Mouse (Mus musculus) limb, embryonic 10.5 days (tissue): ENCODE data around the gene Cep68. TPM values are rescaled to one million over a fixed set of nuclear protein-coding genes. Genes with fewer than 3 reads are reported as not detected.
A peak's percentile ranks its signal among the peaks of the same experiment; 100 is the strongest.

Experiments used
- DNase-seq: peaks from one replicate; pipeline ENCODE4 v3.0.0-alpha.2; 2017; ENCODE audit warnings: low spot score
- H3K27ac ChIP-seq: fragments of 300-500 bp; sonication (generic); 2 replicates; pipeline ENCODE4 v1.5.1; 2016; ENCODE audit warnings: mild to moderate bottlenecking
- H3K27me3 ChIP-seq: fragments of 300-500 bp; sonication (generic); 2 replicates; pipeline ENCODE4 v1.6.1; 2016; ENCODE audit warnings: low read depth, mild to moderate bottlenecking; ENCODE audit not compliant: poor library complexity, severe bottlenecking
- H3K36me3 ChIP-seq: fragments of 300-500 bp; sonication (generic); 2 replicates; pipeline ENCODE4 v1.6.1; 2016; ENCODE audit warnings: mild to moderate bottlenecking, moderate library complexity
- H3K4me1 ChIP-seq: fragments of 300-500 bp; sonication (generic); 2 replicates; pipeline ENCODE4 v1.6.1; 2016
- H3K4me3 ChIP-seq: fragments of 300-500 bp; sonication (generic); 2 replicates; pipeline ENCODE4 v1.5.1; 2016; ENCODE audit warnings: mild to moderate bottlenecking, moderate library complexity
- H3K9me3 ChIP-seq: fragments of 300-500 bp; sonication (generic); replicated peaks from 2 replicates; pipeline ENCODE4 v1.6.1; 2016; ENCODE audit warnings: mild to moderate bottlenecking
- WGBS: fragments of 180-500 bp; shearing (Covaris S2); methylation state at CpG from one replicate; pipeline ENCODE4 v1.1.7; 2016; 5-methylcytosine and 5-hydroxymethylcytosine counted together
- polyA plus RNA-seq: library from polyadenylated mRNA; unstranded; fragments of >200 nt; fragmentation: Nextera tagmentation; extraction: Ambion mirVana; gene quantifications from 2 replicates; pipeline ENCODE4 v1.2.1, GENCODE M21; 2016

Gene Cep68
- 43.7 and 50.8 TPM in 2 replicates for polyA plus RNA-seq

- WGBS: under 1% methylated on average over 58 of the region's 59 CpGs
Measured at GRCm38 (mm10) chr11:20249296-20250110, at the start of gene Cep68. TSS of gene Cep68 (minus strand) at chr11:20249429.

DNA sequence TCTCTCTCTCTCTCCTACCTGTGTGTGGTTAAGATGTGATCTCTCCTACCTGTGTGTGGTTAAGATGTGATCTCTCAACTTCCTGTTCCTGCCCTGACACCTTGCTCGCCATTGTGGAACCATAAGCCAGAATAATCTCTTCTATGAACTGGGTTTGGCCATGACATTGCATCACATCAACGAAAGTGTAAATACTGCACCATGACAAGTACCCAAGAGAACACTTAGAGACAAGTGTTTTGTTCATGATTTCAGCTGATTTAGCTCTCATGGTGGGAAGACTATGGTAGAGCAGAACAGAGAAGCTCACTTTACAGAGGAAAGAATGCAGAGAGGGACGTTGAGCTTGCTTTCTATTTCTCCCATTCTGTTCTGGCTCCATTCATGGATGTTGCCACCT, 35.2 kb upstream of the Cep68 start:
- Histone ChIP-seq H3K9me3 (no peaks in the 10 kb centered on the region), H3K4me1 (no peaks in the 10 kb centered on the region), H3K27me3 (no peaks in the 10 kb centered on the region), H3K27ac (no peak overlapping the region), H3K4me3 (no peak overlapping the region), H3K36me3 (no peaks in the 10 kb centered on the region)
- 82% methylated on average over 3 of the region's 3 CpGs for WGBS
- no peak for DNase-seq

More at GRCm38 (mm10) chr11:20249296-20250110, at the start of gene Cep68:
- no peaks in the 10 kb centered on the region for H3K27me3 ChIP-seq
- no peaks in the 10 kb centered on the region for H3K9me3 ChIP-seq
- H3K4me3 ChIP-seq: peak within 1 kb of the TSS; percentile 94
- peaks cover 45% of the 10 kb centered on the region for H3K4me1 ChIP-seq
- peak; percentile 91 for DNase-seq
- peaks cover 19% of the 10 kb centered on the region for H3K36me3 ChIP-seq
- peak within 1 kb of the TSS; percentile 98 for H3K27ac ChIP-seq

- peaks cover 3% of the 10 kb centered on the region; the same call in 1 of the 2 replicates for H3K4me1 ChIP-seq
- H3K27me3 ChIP-seq: no peaks in the 10 kb centered on the region
- H3K9me3 ChIP-seq: no peaks in the 10 kb centered on the region
- H3K36me3 ChIP-seq: no peaks in the 10 kb centered on the region
- WGBS: 87% methylated on average over 2 of the region's 2 CpGs
- H3K27ac ChIP-seq: no peak overlapping the region
- no peak for DNase-seq
- H3K4me3 ChIP-seq: no peak overlapping the region
Measured at GRCm38 (mm10) chr11:20282601-20283219, 33.5 kb upstream of the Cep68 start.

DNA sequence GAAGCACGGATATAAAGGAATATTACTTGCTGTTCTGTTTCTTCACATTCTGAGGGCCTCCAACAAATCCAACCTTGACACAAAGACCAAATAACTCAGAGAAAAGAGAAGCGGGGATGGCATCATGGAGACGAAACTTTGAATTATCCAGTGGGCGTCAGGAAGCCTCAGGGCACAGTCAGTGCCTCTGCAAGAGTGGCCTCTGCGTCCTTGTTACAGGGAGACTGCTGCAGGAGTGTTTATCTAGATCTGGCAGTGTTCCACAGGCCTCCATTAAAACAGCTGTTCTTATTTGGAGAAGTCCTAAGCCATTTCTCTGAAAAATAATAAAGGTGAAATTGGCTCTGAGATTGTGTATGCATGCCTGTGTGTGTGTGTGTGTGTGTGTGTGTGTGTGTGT, 31.8 kb upstream of the Cep68 start:
- no peak for DNase-seq
- H3K4me3 ChIP-seq: no peak overlapping the region
- no peak overlapping the region for H3K27ac ChIP-seq
- peaks cover 3% of the 10 kb centered on the region; the same call in 1 of the 2 replicates for H3K4me1 ChIP-seq
- 79% methylated on average over 5 of the region's 5 CpGs for WGBS
- H3K27me3 ChIP-seq: no peaks in the 10 kb centered on the region
- no peaks in the 10 kb centered on the region for H3K36me3 ChIP-seq
- H3K9me3 ChIP-seq: no peaks in the 10 kb centered on the region

DNA sequence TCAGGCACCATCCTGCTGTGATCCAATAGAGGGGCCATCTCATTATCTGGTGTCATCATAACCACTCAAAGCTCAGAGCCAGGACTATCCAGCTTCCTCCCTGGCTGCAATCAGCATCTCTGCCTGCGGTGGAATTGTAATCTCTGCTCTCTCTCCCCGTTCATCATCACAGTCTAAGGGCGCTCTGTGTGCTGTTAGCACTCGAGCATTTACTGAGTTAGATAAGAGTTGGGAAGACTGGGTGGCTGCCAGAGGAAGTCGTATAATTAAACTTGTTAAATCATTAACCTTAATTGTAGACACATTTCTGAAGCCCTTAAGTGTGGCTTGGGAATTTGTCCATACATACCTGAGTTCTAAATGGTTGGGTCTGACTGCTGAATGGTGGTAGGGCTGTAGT, 29.5 kb upstream of the Cep68 start:
- Histone ChIP-seq H3K9me3 (no peaks in the 10 kb centered on the region), H3K27me3 (no peaks in the 10 kb centered on the region), H3K36me3 (no peaks in the 10 kb centered on the region), H3K27ac (no peak overlapping the region), H3K4me3 (no peak overlapping the region), H3K4me1 (peaks cover 3% of the 10 kb centered on the region; the same call in 1 of the 2 replicates)
- 55% methylated on average over 5 of the region's 5 CpGs for WGBS
- no peak for DNase-seq

DNA sequence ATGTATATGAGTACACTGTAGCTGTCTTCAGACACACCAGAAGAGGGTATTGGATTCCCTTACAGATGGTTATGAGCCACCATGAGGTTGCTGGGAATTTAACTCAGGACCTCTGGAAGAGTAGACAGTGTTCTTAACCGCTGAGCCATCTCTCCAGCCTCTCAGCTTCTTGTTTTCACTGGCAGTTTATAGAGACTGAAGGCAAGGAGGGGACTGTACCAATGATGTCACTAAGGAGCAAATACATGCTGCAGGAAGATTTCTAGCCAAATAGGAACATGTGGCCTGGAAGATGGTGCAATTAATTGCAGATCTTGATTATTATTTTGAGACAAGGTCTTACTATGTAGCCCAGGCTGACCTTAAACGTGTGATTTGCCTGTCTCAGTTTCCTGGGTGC, 27.9 kb upstream of the Cep68 start:
- H3K9me3 ChIP-seq: no peaks in the 10 kb centered on the region
- 82% methylated on average over 2 of the region's 2 CpGs for WGBS
- no peaks in the 10 kb centered on the region for H3K36me3 ChIP-seq
- H3K27ac ChIP-seq: no peak overlapping the region
- no peak overlapping the region for H3K4me3 ChIP-seq
- DNase-seq: no peak
- H3K27me3 ChIP-seq: no peaks in the 10 kb centered on the region
- H3K4me1 ChIP-seq: peaks cover 3% of the 10 kb centered on the region; the same call in 1 of the 2 replicates

- no peaks in the 10 kb centered on the region for H3K27me3 ChIP-seq
- H3K27ac ChIP-seq: no peak overlapping the region
- 72% methylated on average over 2 of the region's 2 CpGs for WGBS
- H3K36me3 ChIP-seq: no peaks in the 10 kb centered on the region
- H3K4me3 ChIP-seq: no peak overlapping the region
- H3K4me1 ChIP-seq: peaks cover 3% of the 10 kb centered on the region; the same call in 1 of the 2 replicates
- no peak for DNase-seq
- H3K9me3 ChIP-seq: no peaks in the 10 kb centered on the region
Measured at GRCm38 (mm10) chr11:20275974-20276373, 26.7 kb upstream of the Cep68 start.

DNA sequence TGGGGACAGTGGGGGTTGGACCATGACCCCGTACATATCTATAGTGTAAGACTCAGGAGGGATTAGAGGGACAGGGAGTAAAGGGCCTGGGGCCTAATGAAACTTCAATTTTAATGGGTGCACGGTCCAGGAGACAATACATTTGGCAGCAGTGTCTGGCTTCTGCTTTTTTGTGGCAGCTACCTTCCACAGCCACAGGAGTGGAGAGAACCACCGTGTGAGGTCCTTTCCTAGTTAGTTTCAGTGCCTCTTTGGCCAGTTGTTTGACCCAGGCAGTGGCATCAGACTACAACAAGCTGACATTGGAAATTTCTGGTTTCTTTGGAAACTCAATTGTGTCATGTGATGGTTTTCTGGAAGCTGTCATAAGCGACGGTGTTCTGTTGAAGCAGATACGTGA, 20.7 kb upstream of the Cep68 start:
- WGBS: 88% methylated on average over 6 of the region's 6 CpGs
- H3K27ac ChIP-seq: no peak overlapping the region
- H3K4me3 ChIP-seq: no peak overlapping the region

GRCm38 (mm10) chr11:20262628-20263380, 13.6 kb upstream of the Cep68 start:
- Histone ChIP-seq H3K4me3 (no peak overlapping the region), H3K9me3 (no peaks in the 10 kb centered on the region), H3K36me3 (no peaks in the 10 kb centered on the region), H3K27ac (no peak overlapping the region), H3K27me3 (no peaks in the 10 kb centered on the region), H3K4me1 (peaks cover 4% of the 10 kb centered on the region; the same call in 1 of the 2 replicates)
- 61% methylated on average over 8 of the region's 8 CpGs for WGBS
- no peak for DNase-seq

More for the DNA sequence above, 20.7 kb upstream of the Cep68 start:
- DNase-seq: no peak
- H3K9me3 ChIP-seq: no peaks in the 10 kb centered on the region
- H3K27me3 ChIP-seq: no peaks in the 10 kb centered on the region
- no peaks in the 10 kb centered on the region for H3K36me3 ChIP-seq
- H3K4me1 ChIP-seq: no peaks in the 10 kb centered on the region

DNA sequence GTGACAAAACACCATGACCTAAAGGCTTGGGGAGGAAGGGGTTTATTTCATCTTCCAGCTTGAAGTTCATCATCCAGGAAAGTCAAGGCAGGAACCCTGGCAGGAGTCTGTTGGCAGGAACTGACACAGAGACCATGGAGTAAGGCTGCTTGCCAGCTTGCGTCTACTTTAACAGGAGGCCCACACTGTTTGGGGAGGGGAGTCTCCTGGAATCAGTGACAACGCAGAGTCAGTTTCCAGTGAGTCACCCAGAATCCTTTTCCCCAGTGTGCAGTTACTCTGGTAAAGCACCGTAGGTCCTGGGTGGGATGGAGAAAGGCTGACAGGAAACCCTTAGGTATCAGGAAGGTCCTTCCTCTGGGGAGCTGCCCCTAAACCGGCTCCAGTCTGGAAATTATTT, 5.6 kb upstream of the Cep68 start:
- Histone ChIP-seq H3K36me3 (no peaks in the 10 kb centered on the region), H3K27ac (no peak overlapping the region), H3K4me1 (peaks cover 12% of the 10 kb centered on the region), H3K9me3 (no peaks in the 10 kb centered on the region), H3K27me3 (no peaks in the 10 kb centered on the region), H3K4me3 (no peak overlapping the region)
- DNase-seq: no peak
- 90% methylated on average over 4 of the region's 4 CpGs for WGBS

GRCm38 (mm10) chr11:20253088-20253487, 3.9 kb upstream of the Cep68 start:
- Histone ChIP-seq H3K4me3 (no peak overlapping the region), H3K36me3 (no peaks in the 10 kb centered on the region), H3K9me3 (no peaks in the 10 kb centered on the region), H3K27ac (no peak overlapping the region), H3K4me1 (peaks cover 18% of the 10 kb centered on the region), H3K27me3 (no peaks in the 10 kb centered on the region)
- DNase-seq: no peak
- WGBS: 81% methylated on average over 2 of the region's 2 CpGs

DNA sequence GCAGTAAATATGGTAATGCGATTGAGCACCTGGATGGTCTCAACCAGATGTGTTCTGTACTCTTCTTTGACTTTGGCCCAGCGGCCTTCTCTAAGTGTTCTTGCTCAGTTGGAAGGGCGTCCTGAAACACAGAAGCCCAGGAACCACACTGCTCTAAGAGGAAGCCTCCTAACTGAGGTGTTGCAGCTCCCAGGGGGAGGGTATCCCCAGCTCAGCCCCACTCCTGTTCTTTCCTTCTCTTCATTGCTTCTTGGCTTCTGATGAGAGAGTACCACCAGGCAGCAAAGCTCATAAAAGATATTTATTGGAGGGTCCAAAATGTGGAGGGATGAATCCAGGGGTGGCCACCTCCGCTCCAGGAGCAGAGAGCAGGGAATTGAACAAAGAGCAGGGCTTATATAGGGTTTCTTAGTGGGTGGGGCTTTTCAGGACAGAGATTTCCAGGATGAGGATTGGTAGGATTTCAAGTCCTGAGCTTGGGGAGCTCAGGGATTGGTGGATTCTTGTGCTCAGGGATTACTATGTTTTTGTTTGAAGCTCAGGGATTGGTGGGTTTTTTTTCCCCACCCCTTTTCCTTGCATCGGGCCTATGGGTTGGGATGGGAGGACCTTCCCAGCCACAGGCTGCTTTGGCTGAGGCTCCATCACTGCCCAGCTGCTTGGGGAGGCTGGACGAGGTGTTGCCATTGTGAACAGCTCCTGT, 1.4 kb upstream of the Cep68 start:
- Histone ChIP-seq H3K4me3 (peak overlapping the region; percentile 94; the same call in 1 of the 2 replicates), H3K36me3 (peaks cover 14% of the 10 kb centered on the region), H3K9me3 (no peaks in the 10 kb centered on the region), H3K27ac (no peak overlapping the region; the same call in 1 of the 2 replicates), H3K27me3 (no peaks in the 10 kb centered on the region), H3K4me1 (peaks cover 40% of the 10 kb centered on the region)
- 84% methylated on average over 6 of the region's 6 CpGs for WGBS
- DNase-seq: no peak
